Mouse (Mus musculus): Measurements from ENCODE around the gene Adcy3.
A peak's percentile ranks its signal among the peaks of the same experiment; 100 is the strongest.
"Not testable (repeated sequence)": the region's sequence is repeated elsewhere in the genome, so short reads cannot be mapped to it uniquely, and the experiment has no call there.

The Adcy3 gene

DNA sequence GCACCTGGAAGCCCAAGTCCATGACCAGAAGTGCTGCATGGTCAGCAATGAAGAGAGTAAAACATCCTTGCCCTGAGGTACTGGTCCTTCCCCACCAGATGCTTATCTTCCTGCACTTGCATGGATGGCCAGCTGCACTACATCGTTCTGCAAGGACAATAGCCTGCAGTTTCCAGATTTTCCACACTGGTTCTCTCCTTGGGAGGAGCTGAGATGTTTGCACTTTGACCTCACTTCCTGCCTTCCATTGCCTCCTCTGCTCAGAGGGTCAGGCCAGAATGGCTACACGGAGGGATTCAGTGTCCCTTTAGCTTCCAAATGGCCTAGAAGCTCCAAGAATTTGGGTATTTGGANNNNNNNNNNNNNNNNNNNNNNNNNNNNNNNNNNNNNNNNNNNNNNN is 51.7 kb downstream of the Adcy3 start:
- DNase-seq: no peak

DNA sequence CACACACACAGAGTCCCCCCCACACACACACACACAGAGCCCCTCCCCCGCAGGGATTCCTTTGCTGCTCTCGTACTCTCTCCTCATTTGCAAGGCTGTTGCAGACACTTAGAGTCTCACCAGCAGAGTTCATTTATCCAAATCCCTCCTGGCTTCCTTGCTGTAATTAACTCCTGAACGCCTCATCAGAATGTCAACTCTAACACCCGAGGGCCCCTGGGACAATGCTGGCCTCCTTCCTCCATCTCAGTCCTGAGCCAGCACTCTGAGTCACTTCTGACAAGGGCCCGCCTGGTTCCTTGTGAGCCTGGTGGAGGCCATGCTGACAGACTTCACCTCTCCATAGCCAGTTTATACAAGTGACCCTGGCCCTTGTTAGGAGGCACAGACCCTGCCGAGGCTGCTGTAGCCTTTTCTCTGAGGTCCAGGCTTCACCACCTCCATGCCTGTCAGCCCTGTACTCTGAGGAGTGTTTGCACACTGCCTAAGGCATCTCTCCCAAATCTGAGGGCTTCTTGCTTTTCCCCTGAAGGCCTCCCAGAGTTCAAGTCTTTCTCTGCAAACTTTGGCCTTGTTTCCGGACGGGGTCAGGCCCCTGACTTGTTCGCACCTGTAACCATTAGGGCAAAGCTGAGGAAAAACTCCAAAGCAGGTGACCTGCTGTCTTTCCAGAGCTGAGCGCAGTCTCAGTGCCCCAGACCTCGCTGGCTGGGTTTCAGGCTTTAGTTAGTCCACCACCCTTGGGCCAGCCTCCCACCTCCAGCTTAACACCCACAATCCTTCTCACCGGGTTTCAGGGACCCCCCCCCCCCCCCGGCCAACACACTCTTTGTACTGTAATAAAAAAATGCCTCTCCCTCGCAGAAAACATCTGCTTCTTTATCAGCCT is 55.5 kb downstream of the Adcy3 start:
- peak; percentile 57 to 61 for DNase-seq

DNA sequence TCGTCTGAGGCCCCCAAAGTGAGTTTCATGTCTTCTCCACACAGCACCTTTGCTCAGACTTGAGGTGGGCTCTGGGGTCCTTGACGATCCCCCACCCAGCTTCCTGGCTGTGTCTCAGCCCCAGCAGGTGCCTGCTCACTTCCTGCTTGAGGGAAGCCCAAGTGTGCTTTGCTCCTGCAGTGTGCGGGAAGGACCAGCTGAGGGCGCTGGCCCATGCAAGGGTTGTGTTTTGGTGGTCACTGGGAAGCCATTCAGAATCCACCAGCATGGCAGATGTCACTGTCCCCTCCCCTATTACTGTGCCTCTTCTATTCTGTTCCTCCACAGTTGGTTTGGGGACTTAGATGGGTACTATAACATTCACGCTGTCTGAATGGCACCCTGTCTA is 56.2 kb downstream of the Adcy3 start:
- DNase-seq: no peak

DNA sequence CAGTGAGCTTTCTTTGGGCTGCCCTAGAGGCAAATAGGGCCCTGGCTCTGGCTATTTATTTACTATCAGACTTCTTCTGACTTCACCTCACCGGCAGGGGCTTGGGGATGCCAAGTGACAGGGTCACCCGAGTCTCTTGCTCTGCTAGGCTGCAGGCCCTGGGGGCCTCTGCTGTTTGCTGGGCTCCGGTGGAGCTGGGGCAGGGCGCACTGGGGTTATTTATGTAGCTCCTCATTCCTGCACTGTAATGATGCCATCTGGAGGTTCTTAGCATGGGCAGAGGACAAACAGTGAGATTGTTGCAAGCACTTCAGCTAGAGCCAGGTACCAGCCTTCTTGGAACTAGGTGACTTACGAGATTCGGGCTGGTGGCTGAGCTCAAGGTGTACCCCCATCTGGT is 59.6 kb downstream of the Adcy3 start:
- DNase-seq: peak in 1 of 2 experiments; percentile 40

DNA sequence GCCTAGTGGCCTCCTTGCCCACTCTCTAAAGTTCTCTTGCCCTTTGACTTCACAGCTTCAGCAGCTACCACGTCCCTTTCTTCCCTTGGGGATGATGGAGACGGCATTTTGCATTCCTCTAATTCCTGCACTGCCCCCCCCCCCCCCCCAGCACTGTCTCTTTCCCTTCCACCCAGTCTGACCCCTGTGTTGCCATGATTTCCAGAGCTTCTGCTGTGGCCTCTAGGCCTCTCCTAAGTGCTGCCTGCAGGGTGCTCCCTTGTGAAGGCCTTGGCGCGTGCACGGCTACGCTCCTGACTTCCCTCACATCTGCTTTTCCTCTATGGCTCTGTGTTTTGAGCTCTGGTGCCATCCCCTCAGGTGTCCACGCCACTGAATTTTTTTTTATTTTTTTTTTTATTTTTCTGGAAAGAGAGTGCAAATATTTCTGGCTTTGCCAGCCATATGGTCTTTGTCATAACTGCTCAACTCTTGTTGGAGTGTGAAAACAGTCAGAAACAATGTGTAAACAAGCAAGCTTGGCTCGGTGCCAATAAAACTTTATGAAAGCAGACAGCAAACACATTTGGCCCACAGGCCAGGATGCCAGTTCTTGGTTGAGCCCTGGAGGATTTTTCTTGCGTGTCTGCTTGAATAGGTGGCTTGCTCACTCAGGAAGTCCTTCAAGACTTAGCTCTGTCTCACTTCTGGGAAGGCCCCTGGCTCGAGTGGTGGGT is 60.3 kb downstream of the Adcy3 start:
- DNase-seq: no peak

DNA sequence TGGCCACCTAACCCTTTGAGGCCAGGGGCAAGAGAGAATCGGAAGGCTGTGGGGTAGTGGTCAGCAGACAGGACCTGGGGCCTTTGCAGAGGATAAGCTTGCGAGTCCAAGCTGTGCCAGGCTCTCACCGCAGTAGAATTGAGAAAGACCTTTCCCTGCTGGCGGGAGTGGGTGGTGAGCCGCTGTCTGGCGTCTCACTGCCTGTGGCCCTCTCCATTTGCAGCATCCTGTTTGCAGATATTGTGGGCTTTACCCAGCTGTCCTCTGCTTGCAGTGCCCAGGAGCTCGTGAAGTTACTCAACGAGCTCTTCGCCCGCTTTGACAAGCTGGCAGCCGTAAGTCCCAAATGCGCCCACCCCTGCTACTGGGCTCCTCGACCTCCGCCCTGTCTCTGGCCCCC is 61.7 kb downstream of the Adcy3 start:
- no peak for DNase-seq

DNA sequence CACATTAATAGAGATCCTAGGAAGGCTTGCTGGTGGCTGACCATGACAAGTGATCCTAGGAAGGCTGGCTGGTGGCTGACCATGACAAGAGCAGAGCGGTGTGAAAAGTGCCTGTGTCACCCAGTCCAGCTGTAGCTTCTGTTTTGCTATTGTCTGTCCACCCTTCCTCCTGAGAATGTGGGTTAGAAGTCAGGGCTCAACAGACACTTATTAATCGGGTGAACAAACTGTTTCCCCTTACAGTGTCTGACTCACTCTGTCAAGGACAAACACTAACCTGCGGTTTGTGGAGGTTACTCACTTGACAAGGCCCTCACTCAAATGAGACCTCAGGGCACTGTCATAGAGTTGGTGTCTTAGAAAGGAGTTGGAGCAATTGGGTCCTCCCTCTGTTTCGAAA is 65.8 kb downstream of the Adcy3 start:
- no peak for DNase-seq

DNA sequence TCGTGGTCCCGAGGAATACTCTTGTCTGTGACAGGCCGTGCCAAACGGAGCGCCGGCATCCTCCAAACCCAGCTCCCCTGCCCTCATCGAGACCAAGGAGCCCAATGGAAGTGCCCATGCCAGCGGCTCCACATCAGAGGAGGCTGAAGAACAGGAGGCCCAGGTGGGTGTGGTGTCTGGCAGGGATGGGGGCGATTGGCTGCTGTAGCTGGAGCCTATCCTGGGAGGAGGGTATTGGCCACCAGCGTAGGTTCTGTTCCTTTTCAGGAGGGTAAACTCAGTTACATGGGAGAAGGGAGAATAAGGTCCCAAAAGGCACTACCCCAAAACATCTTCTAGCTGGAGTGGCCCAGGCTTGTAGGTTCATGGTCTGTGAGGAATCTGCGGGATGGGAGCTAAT is 66.4 kb downstream of the Adcy3 start:
- DNase-seq: no peak

DNA sequence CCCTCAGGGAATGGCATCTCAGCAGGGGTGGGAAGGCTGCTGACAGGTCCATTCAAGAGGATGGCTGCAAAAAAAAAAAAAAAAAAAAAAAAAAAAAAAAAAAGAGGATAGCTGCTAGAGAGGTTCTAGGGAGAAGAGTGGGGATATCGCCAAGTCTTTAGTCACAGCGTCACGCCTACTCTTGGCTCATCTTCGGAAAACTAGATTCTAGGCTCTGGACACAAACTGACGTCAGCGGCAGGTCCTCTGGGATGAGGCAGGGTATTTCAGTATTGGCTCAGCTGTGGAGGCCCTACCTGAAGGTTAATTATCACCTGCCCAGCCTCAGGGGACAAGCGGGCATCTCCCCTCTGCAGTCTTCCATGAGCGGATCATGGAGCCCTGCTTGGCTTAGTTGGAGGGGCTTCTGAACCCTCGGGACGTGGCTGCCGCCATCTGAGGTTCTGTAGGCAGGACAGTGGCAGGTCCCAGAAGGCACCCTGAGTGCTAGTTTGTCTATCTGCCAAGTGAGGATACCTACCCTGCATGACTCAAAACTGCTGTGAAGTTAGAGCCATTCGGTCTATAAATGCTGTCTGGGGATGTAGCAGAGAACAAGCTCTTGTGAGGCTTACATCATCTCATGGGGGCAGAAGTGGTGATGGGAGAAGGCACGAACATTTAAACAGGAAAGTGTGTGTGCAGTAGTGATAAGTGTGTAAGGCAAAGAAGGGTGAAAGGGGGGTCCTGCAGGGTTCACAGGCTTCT is 68.7 kb downstream of the Adcy3 start:
- DNase-seq: no peak

DNA sequence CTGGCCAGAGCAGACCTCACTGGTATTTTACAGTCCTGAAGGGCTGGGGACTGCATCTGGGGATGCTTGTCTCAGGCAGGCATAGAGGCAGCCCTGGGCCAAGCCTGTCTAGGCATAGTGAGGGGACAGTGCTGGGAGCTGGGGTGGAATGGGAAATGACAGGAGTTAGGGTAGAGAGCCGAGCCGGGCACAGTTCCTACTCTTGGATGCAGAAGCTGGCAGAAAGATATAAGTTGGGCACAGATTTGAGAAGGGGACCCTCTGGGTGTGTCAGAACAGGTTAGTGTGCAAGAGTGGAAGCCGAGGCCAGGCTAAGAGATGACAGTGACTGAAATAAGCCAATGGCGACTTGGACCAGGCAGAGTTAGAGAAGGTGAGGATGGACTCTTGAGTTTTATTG is 69.3 kb downstream of the Adcy3 start:
- no peak for DNase-seq

DNA sequence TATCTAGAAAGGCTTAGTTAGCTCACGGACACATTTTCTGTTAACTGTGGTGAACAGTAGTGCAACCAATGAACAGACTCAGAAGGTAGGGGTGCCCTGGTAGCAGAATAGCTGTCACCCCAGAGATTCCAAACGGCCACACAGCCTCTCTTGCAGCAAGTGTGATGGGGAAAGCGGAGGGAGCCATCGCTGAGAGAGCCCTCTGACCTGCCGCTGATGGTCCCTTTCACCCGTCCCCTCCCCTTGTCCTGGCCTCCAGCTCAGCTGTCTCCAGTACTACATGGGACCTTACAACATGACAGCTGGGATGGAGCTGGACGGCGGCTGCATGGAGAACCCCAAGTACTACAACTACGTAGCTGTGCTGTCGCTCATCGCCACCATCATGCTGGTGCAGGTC is 73.2 kb downstream of the Adcy3 start:
- no peak for DNase-seq

DNA sequence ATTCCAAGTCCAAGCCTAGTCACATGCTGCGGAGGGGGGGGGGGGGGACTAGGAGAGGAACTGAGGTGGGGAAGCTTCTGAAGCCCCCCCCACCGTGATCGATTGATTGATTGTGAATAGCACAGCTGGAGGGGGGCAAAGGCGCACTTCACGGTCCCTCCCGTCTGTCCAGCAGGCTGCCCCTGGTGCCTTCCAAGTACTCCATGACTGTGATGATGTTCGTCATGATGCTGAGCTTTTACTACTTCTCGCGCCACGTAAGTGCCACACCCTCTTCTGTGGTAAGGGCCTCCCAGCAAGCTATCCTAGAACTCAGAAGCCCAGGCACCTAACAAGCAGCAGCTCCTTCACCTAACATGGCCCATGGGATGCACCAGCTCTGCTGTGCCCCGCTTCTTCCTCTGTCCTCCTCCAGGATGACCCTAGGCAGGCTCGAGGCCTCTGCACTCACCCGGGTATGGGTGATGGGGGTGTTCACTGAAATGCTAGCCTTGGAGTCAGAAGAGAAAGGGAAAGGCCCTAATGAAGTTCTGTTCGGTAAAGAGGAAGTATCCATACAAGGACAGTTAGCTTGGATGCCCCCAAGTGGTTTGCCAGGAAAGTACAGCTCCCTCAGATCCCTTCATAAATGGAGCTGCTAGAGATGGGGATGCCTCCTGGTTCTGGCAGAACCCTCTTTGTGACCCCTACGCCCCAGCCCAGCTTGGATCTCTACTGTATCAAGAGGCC is 75.7 kb downstream of the Adcy3 start:
- peak; percentile 67 to 72 for DNase-seq

DNA sequence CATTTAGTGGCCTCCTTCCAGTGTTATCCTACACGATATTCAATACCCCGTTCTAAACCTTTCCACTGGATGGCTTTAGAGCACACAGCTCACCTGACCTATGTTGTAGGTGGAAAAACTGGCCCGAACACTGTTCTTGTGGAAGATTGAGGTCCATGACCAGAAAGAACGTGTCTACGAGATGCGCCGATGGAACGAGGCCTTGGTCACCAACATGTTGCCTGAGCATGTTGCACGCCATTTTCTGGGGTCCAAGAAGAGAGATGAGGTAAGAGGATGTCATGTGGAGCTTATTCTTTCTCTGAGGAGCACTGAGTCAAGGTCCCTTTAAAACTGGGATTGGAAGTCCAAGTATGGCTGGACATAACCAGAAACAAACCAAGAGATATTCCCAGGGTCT is 76.3 kb downstream of the Adcy3 start:
- DNase-seq: no peak

DNA sequence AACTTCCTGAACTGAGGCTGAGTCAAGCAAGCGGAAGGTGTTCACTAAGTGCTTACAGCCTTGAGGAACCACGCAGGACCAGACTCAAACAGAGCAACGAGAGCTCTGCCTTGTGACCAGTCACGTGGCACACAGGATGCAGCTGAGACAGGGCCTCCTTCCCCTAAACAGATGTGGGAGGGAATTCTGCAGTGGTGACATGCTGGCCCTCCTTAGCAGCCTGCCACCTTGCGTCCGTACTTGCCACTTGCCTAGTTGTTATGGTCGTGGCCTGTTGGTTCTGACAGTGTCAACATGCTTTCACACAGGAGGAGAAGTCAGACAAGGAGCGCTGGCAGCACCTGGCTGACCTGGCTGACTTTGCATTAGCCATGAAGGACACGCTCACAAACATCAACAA is 78.3 kb downstream of the Adcy3 start:
- DNase-seq: no peak

DNA sequence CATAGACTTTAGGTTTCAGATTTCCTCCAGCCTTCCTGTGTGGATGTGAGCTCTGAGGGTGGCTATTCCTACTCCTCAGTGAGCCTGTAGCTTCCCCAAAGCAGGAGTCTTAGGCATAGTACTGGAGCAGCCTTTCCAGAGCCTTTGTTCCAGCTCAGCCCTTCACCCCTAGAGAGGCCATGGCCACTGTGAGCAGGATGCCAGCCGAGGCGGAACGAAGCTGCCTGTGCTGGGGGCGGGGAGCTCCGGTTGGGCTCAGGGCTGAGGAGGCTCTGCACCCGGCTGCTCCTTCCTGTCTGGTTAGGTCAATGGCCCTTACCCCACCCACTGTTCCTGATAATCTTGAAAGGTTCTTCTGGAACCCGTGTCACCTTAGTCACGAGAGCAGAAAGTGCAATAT is 80.0 kb downstream of the Adcy3 start:
- no peak for DNase-seq

DNA sequence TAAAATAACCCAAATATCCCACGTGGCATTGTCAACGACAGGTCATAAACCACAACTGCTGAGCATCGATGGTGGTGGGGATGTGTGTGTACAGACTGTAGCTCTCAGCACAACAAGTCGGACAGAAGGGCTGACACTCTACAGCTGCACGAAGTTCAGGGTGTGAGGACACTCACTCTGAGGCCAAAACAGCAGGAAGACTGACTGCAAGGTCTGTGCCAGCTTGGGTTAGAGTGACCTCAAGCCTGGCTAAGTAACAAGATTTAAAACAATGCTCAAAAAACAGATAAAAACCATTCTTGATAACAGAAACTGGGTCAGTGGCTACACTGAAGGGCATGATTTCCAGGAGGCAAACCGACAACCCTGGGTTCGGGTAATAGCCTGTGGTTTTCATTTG is 97.3 kb downstream of the Adcy3 start:
- no peak for DNase-seq

DNA sequence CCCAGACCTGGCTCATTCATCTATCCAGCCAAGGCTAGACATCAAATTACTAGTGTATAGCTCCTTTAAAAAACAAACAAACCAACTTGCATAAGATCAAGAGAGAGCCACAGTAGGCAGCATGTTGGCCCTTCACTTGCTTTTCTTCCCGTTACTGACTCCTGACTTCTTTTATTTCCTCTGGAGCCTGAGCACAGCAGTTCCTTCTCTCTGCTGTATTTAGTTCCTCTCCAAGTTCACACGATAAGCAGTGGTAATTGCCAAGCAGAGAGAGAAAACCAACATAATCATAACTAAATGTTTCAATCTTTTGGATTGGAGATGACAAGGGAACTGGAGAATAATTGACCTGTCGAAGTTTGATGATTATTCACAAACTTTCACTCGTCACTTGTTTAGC is 99.9 kb downstream of the Adcy3 start:
- no peak for DNase-seq

DNA sequence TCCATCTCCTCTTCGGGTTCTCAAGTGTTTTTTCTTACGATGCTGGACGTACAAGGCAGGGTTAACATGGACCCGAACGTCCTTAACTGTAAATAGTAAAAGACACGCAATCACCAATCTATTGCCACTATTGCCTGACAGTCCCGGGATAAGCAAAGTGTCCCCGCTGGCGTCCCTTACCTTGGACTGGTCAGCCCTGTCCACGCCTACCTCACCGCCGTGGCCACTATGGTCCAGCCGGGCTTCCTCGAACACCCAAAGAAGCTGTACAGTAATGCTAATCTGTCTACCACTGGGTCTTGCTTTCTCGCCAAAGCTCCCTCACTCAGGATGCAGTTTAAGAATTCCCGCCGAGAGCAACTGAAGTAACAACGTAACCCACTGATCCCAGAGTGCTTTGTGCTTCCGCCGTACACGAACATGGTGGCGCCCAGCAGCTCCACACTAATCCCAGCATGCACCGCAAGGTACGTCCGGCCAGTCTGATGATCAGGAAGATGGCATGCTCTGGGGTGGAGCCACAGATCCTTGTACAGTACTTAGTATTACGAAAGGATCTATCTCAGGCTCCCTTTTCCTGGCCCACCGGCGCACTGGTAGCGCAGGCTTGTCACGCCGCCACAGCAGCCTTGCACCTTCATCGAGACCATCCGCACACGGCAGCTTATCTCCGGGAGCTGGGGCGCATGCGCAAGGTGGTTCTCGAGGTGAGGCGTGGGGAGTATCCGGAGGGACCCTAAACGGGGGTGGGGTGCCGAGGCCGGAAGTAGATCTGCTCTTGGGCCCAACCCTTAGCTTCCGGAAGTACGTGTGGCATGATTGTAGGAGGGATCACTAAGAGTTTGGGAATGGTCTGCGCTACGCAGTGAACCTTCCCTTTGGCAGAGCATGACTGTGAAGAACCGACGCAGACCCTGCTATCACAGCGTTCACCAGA is 100.9 kb downstream of the Adcy3 start, which contains the start of the genes Ptrhd1 and Cenpo:
TSS of gene Ptrhd1 (plus strand) at position 456 of the 937 bp plus-strand sequence.
TSS of gene Cenpo (minus strand) at position 723 of the 937 bp plus-strand sequence.
- DNase-seq: peak; percentile 91 to 97

DNA sequence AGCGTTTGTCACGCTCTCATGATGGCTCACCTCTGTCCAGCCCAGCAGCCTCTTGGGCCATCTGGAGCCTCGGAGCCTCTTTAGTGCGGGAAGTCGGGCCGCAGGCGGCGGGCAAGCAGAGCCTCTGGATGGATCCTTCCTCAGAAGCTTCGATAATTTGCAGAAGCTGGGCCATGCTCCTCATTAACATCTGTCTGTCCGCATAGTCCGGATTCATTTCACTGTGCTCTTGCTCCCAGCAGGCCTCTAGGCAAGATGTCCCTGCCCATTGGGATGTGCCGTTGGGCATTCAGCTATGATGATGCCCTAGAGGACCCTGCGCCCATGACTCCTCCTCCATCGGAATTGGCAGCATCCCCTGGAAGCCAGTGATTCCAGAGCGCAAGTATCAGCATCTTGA is 104.6 kb downstream of the Adcy3 start:
- DNase-seq: no peak

DNA sequence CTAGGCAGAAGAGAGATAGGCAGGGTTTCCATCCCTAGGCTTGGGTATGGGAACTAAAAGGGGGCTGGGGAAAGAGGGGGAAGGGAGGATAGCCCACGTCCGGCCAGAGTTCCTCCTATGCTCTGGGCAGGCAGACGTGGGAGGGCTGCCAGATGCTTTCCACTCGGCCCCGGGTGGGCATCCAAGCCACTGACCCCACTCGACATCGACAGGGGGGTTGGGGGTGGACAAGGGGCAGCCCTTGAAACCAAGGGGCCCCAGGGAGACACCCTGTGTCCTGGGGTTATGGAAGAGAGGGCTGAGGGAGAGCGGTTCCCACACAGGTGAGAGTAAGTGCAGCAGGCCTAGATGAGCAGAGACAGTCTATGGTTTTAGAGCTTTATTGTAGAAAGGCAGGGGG is 107.4 kb downstream of the Adcy3 start:
- DNase-seq: not testable (repeated sequence)

DNA sequence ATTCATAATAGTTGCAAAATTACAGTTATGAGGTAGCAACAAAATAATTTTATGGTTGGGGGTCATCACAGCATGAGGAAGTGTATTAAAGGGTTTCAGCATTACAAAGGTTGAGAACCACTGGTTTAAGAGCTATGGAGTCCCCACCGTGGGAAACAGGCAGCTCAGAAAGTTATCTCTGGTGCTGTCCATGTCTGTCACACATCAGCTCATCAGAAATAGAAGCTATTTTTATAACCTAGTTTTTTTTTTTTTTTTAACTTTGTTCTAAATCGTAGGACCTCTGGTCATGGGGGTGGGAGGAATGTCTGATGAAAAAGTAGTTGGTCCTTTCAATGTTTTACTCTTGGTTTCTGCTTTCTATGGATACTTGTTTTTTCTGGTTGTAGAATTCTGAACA is 110.9 kb downstream of the Adcy3 start:
- DNase-seq: no peak

DNA sequence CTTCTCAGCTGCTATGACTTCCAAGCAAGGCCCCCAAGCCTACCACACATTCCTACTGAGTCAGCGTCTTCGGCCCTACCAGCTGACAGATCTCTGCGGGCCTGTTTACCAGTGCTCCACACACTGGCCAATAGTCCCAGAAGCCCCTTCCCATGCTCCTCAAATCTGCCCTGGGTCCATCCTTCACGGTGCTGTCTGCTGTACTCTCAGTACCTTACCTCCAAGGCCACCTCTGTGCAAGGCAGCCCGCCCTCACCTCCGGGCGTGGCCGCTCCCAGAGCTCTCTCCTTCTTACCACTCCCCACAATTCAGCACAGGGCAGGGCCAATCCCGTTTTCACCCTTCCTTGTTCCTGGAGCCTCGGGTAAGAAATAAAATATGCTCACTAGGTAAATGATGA is 112.8 kb downstream of the Adcy3 start:
- no peak for DNase-seq
